Mouse (Mus musculus): ENCODE results near the gene Taok1.
"Not testable (repeated sequence)": the region's sequence is repeated elsewhere in the genome, so short reads cannot be mapped to it uniquely, and the experiment has no call there.

Taok1 gene

DNA sequence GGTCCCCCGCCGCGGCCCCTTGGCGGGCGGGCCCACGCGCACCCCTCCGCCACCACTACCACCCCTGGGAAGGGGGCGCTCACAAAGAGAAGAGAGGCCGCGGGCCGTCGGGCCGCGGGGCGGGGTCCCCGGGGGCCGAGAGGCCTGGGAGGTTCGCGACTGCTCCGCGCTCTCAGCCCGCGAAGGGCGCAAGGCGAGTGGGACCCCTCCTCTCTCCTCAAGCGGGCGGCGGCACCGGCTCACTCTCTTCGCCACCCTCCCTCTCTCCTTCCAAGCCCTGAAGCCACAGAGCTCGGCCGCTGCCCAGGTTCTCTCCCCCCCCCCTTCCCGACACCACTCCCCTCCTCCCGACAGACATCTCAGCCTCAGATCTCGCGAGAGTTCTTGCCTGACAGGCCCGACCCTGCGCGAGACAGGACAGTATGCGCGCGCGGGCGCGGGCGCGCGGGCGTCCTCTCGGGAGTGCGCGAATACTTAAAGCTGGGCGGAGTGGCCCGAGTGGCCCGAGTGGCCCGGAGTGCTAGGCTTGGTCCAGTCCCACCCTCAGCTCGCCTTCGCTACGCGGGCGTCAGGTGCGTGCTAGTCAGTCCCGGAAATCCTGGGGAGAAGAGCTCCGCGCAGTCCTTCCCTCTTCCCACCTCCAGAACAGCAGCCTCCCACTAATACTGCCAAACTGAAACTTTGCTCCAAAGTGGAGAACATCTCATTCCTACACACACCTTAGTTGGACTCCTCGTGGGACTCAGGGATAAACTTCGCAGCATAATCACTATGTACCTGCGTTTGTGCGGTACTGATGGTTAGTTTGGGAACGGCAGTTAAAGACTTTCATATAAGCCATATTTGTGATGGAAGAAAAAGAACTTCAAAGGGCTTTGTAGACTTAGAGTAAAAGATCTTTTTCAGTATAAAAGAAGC is at the start of gene Taok1:
Taok1 (minus strand) TSS at position 278 of the 918 bp plus-strand sequence.
- DNase-seq (ENCODE audit: low spot score in 2 of 2), result peak; percentile 95

DNA sequence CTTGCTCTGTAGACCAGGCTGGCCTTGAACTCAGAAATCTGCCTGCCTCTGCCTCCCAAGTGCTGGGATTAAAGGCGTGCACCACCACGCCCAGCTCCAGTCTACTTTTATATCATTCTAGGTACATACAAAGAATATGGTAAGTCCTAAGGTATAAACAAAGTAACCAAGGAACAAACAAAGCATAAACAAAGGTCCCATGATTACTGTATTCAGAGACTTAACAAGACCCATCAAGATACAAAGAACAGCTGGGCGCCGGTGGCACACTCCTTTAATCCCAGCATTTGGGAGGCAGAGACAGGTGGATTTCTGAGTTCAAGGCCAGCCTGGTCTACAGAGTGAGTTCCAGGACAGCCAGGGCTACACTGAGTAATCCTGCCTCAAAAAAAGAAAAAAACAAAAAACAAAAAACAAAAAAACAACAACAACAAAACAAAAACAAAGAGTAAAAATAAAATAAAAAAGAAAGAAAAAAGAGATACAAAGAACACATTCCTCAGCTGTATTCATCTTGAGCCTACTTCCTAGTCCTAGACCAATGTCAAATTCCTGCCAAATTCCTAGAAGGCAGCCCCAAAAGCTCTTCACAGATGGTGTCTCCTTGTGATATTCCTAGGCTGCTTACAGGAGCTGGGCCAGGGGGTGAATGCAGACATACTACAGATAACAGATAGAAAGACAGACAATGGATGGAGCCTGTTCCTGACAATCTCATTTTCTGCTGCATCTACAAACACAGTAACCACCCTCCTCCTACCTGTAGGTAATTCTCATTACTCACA is 46.0 kb upstream of the Taok1 start:
- DNase-seq (ENCODE audit: low spot score in 2 of 2), result not testable (repeated sequence)

DNA sequence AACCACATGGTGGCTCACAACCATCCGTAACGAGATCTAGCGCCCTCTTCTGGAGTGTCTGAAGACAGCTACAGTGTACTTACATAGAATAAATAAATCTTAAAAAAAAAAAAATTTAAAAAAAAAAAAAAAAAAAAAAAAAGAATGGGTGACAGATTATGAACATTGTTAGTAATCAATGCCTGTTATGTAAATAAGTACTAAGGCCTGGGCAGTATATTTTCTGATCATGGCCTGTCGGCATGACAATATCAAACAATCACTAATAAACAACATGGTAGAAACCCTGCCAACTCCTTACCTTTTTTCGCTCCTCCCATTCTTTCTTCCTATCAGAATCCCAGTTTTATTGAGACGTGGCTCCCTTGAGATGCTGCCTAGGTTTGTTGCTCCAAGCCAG is 44.9 kb upstream of the Taok1 start:
- no peak for DNase-seq (ENCODE audit: low spot score in 2 of 2)

DNA sequence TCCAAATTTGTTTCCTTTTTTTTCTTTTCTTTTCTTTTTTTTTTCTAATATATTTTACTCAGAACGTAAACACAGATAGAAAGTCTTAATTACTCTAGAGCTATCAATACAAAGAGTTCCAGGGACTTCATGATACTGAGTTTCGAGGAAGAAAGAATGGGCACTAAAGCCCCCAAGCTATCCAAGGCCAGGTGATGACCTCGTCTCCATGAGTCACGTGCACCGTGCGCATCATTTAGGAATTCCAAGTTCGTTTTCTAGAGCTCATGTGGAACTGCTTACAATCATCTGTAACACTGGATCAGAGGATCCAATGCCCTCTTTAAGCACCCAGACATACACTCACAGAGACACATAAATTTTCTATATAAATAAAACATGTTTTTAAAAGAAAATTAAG is 41.3 kb upstream of the Taok1 start:
- no peak for DNase-seq (ENCODE audit: low spot score in 2 of 2)

DNA sequence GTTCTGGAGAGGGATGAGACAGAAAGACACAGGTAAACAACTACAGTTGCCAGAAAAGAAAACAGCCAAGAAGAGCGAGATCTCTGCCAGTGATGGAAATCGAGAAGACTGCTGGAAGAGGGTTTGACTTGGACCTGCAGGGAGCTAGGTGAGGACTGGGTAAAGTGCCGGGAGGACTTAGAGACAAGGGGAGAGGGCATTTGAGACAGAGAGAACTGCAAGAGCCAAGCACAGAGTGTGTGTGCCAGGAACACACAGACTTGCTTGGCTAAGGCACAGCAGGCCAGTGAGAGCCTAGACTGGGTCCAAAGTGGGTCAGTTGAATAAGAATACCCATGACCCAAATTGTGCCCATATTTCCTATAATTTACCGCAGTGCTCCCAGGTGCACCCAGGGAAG is 37.9 kb upstream of the Taok1 start:
- no peak for DNase-seq (ENCODE audit: low spot score in 2 of 2)

DNA sequence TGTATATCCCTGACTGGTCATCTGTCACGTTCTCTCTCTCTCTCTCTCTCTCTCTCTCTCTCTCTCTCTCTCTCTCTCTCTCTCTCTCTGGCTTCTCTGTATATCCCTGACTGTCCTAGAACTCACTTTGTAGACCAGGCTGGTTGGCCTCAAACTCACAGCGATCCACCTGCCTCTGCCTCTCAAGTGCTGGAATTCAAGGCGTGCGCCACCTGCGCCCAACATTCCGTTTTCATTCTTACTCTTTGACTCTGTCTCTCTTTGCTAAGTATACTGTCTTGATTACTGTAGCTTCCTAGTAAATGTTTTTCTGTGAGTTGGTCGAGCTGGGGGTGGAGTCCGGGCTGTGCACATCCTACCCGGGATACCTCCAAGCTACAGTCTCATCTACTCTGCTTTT is 33.8 kb upstream of the Taok1 start:
- no peak for DNase-seq (ENCODE audit: low spot score in 2 of 2)

DNA sequence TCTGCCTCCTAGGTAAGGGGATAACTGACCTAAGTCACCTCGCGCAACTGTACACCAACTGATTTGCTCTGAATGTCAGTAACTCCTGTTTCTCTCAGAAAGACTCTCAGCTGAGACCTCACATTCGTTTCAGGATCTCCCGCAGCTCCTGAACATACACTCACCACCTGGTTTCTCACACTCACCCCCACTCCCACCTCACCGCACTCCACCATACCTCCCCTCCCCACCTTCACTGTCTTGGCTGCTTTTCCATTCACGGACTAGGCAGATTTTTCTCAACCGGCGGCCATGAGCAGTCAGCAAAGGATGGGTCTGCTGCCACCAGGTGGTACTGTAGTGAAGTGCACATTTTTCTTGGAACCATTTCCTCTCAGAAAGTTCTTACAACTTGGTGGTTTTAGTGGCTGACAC is 22.6 kb upstream of the Taok1 start:
- DNase-seq (ENCODE audit: low spot score in 2 of 2), result peak; percentile 86 to 87

DNA sequence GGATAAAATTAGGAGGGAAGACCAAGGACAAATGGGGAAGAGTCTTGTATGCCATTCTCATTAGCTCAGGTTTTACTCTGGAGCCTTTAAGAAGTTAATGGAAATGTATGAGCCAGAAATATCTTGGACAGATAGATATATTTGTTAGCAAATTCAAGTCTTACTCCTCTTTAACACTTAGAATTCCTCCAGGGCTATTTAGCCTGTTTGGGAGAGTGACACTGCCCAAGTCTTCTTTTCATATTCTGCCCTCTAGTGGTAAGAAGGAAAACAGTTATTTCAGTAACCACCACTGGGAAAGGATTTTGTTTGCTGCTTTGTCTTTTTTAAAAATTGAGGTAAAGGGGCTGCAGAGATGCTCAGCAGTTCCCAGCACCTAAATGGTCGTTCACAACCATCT is 21.9 kb upstream of the Taok1 start:
- DNase-seq (ENCODE audit: low spot score in 2 of 2), result no peak

DNA sequence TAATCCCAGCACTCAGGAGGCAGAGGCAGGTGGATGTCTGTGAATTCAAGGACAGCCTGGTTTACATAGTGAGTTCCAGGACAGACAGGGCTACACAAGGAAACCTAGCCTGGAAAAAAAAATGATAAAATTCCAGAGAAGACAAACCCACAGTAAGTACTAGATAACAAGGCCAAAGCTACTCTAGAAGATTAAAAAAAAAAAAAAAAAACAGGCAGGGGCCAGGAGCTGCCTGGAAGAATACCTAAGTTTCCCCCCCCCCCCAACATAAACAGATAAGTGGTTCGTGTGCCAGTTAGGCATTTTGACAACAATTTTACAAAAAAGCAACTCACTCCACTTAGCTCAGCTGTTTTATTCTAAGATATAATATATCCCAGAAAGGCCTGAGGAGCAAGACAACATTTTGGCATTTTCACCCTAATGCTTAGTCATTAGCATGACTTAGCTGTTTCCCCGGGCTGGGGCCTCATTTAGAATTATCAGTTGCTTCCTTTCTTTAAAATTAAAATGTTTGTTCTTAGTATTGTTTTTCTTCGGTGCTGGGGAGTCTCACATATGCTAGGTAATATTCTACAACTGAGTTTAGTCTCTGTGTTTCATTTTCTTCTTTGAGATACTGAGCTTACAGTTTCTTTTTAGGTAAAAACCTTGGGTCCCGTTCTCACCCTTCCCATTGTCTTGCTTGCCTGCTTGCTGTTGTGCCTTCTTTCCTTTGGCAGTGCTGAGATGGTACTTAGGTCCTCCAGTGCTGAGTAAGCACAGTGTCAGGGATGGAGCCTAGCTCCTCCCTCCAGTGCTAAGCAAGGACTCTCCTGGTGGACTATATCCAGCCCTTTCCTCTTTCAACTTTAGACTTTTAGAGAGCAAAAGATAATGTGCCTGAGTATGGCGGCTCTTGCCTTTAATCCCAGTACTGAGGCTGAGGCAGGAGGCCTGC is 19.3 kb upstream of the Taok1 start:
- no peak for DNase-seq (ENCODE audit: low spot score in 2 of 2)

DNA sequence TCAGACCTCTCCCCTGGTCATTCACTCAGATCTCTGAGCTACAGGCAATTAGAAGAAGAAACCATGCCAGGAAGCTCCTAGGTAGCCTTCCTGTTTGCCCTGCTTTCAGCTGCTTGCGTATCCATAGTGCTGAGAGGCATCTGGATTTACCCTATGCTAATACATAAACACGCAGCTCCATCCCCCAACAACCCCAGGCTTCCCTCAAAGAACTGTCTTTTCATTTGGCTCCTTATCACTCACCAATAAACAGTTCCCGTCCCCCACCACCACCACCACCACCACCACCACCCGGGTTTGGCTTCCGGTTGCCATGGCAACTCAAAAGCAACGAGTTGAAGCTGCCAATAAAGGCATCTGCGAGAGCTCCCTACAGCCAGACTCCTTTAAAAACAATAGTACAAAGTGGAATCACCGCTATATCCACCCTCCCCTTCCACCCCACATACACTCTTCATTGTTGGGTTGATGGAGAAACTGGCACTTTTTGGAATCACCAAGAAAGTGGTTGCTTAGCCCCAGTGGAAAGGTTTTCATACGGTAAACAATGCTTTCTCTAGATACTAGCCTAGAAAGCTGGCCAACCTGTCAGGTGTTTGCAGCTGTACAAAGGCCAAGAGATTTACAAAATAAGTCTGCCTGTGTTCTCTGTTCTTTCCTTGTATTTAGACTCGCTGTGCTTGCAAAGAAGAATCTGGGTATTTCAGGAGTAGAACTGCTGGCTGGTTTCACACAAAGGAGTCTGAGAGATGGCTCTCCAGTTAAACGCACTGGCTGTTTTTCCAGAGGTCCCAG is 17.6 kb upstream of the Taok1 start:
- peak; percentile 71 to 78 for DNase-seq (ENCODE audit: low spot score in 2 of 2)

DNA sequence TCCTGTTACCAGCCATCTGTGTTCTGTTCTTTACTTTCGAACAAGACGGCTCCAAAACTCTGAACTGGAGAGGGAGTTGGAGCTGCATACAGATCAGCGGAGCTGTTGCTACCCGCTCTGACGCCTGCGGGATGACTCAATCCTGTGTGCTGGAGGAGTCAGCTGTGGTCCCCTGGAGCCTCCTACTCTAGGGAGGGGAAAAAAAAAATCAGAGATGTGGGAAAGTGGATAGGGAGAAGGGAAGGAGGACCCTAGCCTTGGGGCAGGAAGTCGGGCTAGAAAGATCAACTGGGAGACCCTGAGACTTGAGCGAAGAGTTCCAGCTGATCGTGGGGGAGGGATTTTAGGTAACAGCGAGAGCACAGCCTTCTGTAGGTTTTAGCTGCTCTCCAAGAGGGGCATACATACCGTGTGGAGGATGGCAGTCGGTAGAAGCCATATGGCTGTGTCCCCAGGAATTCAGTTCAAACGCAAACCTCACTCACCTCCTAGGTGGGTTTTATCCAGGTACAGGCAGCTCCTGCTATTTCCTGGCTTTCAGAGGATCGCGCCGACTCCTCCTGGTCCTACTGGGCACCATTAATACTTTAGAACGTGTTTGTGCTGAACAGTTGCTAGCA is 16.9 kb upstream of the Taok1 start:
- DNase-seq (ENCODE audit: low spot score in 2 of 2), result no peak

DNA sequence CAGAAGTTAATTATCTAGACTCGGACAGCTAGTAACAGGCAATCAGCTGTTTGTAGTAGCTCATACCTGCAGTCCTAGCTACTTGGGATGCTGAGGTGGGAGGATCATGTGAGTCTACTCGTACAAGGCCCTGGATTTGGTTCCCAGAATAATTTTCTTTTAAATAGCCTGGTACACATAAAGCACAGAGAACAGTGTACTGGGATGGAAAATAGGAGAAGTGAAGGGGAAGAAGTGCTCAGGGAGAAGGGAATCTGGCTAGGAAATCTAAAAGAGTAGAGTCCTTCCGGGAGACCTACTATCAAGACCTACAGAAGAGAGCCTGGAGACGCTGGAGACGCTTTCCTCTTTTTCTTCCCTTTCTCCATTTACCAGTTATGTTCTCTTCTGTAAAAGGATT is 16.4 kb upstream of the Taok1 start:
- no peak for DNase-seq (ENCODE audit: low spot score in 2 of 2)

DNA sequence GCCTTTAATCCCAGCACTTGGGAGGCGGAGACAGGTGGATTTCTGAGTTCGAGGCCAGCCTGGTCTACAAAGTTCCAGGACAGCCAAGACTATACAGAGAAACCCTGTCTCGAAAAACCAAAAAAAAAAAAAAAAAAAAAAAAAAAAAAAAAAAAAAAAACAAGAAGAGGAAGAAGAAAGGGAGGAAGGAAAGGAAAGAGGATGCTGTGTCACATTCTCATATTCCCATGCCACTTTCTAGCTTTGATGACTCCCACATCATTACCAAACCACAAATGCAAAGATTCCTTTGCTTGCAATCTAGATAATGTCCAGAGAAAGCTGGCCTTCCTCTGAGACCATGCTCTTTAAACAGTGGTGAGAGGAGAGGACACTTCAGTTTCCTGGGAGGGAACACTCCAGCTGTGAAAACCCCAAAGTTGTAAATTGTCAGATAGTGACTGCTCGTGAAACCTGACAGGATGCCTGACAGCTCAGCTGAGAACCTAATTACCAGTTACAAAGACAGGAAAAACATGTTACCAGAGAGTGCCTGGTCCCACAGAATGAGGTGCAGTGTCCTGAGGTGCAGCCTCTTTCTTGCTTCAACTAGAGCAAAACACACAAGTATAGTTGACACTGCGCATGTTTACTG is 14.4 kb upstream of the Taok1 start:
- DNase-seq (ENCODE audit: low spot score in 2 of 2), result peak in 1 of 2 experiments; percentile 33

DNA sequence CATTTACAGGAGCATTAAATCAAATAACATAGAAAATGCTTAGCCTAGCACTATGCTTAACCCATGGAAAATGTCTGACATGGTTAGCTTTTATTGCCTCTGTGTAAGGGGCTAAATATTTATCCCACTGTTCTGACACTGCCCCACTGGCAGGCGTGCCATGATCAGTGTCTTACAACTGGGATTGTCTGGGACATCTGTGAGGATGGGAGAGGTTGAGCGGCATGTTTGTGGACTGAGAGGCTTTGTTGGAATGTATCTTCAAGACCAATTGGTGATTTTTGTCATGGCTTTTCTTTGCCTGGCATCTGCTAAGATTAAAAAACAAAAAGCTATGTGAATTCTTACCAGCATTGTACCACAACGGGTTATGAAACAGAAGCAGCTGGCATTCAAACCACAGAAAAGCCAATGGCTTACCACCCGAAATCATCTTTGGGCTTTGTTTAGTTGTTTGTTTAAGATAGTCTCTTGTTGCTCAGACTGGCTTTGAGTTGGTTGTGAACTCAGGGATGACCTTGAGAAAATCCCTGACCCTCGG is 7.5 kb upstream of the Taok1 start:
- no peak for DNase-seq (ENCODE audit: low spot score in 2 of 2)

DNA sequence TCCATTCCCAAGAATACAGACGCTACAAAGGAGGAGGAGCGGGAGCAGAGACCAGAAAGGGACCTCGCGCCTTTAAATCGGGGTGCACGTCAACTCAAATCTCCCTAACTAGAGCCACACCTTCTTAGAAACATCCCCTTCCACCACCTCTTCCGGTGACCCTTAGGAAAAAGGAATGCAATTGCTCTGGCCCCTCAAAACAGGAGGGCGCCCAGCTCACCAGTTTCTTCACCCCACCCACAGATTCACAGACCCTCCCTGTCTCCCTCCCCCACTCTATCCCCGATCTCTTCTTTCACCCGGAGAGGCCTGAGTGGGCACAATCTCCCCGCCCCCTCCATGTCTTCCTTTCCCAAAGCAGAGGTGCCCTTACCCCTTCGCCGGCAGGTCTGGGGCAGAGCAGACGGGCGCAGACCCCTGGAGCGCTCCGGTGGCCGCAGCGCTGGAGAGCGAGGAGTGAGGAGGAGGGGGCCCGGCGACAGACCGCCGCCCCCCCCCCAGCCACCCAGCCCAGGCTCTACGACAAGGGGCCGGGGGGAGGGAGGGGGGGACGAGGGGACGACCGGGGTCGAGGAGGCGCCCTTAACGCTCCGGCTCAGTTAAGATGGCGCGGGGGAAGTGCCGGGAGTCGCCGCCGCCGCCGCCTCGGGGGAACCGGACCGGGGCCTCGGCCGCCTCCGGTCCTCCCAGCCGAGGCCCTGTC is 629 bp downstream of the Taok1 start:
- peak; percentile 27 to 36 for DNase-seq (ENCODE audit: low spot score in 2 of 2)

DNA sequence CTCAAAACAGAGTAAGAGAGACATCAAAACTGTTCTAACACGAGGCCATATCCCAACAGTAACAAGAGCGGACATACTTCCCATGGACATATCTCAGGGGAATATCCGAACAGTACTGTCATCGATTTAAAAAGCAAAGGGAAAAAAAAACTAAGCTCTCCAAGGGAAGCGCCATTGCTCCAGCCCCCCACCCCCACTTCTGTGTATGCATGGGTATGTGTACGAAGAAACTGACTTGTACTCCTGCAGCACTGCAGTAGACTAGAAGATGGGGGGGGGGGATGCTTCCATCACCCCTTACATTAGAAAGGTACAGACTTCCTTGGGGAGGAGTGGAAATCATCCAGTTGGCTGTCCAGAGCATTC is 1.2 kb downstream of the Taok1 start:
- no peak for DNase-seq (ENCODE audit: low spot score in 2 of 2)

DNA sequence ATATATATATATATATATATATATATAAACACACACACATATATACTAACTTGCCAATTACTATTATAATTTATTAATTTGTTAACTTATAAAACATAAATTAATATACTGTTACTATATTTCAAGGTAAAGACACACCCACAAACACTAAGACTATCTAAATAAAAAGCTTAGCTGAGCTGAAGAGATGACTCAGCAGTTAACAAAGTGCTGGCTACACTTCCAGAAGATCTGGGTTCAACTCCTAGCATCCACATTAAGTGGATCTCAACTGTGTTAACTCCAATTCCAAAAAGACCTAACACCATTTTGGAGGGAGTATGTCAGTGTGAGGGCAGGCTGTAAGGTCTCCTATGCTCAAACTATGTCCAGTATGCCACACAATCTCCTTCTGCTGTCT is 10.3 kb downstream of the Taok1 start:
- no peak for DNase-seq (ENCODE audit: low spot score in 2 of 2)

DNA sequence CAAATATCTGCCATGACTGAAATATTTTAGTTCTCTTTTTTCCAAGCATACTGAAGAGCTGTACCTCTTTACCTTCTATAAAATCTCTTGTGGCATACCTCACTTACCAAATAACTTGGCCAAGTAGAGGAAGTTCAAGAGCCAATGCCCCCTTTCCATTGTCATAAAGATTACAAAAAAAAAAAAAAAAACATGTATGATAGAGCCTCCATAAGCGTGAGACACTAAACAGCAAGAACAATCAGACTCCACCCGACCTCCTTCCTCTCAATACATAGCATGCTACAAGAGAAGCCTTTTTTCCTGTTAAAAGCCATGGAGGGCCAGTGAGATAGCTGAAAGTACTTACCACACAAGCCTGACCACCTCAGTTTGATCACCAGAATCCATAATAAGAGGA is 16.2 kb downstream of the Taok1 start:
- DNase-seq (ENCODE audit: low spot score in 2 of 2), result no peak

DNA sequence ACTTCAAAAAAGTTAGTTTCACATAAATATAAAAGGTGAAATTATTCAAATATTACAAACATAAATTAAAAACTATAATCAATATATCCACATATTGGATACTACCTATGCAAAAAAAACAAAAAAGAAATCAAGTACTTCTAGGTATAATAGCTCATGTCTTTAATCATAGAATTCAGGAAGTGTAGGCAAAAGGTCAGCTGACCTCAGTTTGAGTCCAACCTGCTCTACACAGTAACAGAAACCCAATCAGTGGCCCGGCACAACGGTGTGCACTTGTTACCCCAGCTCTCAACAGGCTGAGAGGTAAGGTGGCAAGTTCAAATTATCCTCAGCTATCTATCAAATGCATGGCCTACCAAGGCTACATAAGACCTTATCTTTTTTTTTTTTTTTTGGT is 16.8 kb downstream of the Taok1 start:
- DNase-seq (ENCODE audit: low spot score in 2 of 2), result no peak
